Mouse (Mus musculus) cerebellum, postnatal 4 days (tissue): ENCODE results near the gene Hap1.
"Not testable (repeated sequence)": the region's sequence is repeated elsewhere in the genome, so short reads cannot be mapped to it uniquely, and the experiment has no call there.

Experiments
- DNase-seq, 2 experiments: peaks; one replicate each; pipeline ENCODE4 v3.0.0; 2022; ENCODE audit warnings: low spot score in 2 of 2, mixed read lengths in 1 of 2

Gene Hap1

GRCm38 (mm10) chr11:100389931-100390445, 34.1 kb upstream of the Hap1 start:
- no peak for DNase-seq

- no peak for DNase-seq
Observed at GRCm38 (mm10) chr11:100388588-100388987, 32.7 kb upstream of the Hap1 start.

- no peak for DNase-seq
Observed at GRCm38 (mm10) chr11:100387589-100388375, 31.9 kb upstream of the Hap1 start.

- DNase-seq: no peak
Observed at GRCm38 (mm10) chr11:100387111-100387510, 31.2 kb upstream of the Hap1 start.

GRCm38 (mm10) chr11:100386586-100386985, 30.7 kb upstream of the Hap1 start:
- no peak for DNase-seq

GRCm38 (mm10) chr11:100385016-100385415, 29.1 kb upstream of the Hap1 start:
- no peak for DNase-seq

GRCm38 (mm10) chr11:100382682-100383081, 26.8 kb upstream of the Hap1 start:
- no peak for DNase-seq

GRCm38 (mm10) chr11:100379311-100379710, 23.4 kb upstream of the Hap1 start:
- no peak for DNase-seq

GRCm38 (mm10) chr11:100378446-100378845, 22.5 kb upstream of the Hap1 start:
- no peak for DNase-seq

- DNase-seq: no peak
Observed at GRCm38 (mm10) chr11:100377989-100378388, 22.1 kb upstream of the Hap1 start.

GRCm38 (mm10) chr11:100376746-100377389, 20.9 kb upstream of the Hap1 start:
- DNase-seq: no peak

GRCm38 (mm10) chr11:100376005-100376404, 20.1 kb upstream of the Hap1 start:
- DNase-seq: no peak

- no peak for DNase-seq
Observed at GRCm38 (mm10) chr11:100375127-100375526, 19.2 kb upstream of the Hap1 start.

GRCm38 (mm10) chr11:100371981-100372558, 16.1 kb upstream of the Hap1 start:
- DNase-seq: no peak

- no peak for DNase-seq
Observed at GRCm38 (mm10) chr11:100369822-100370221, 13.9 kb upstream of the Hap1 start.

- no peak for DNase-seq
Observed at GRCm38 (mm10) chr11:100369145-100369544, 13.2 kb upstream of the Hap1 start.

GRCm38 (mm10) chr11:100362979-100363562, 7.1 kb upstream of the Hap1 start:
- DNase-seq: peak; percentile 49 to 77

GRCm38 (mm10) chr11:100362209-100362978, 6.5 kb upstream of the Hap1 start:
- peak; percentile 58 to 83 for DNase-seq

- not testable (repeated sequence) for DNase-seq
Observed at GRCm38 (mm10) chr11:100361059-100361458, 5.1 kb upstream of the Hap1 start.

GRCm38 (mm10) chr11:100360175-100360574, 4.2 kb upstream of the Hap1 start:
- DNase-seq: no peak

GRCm38 (mm10) chr11:100357408-100357807, 1.5 kb upstream of the Hap1 start:
- no peak for DNase-seq
